Mouse (Mus musculus) kidney, embryonic 16.5 days (tissue): ENCODE measurements around the gene Olfr640. TPM values are rescaled to one million over a fixed set of nuclear protein-coding genes. Genes with fewer than 3 reads are reported as not detected.

Experiments used
- ATAC-seq: fragments of 200-750 bp; cut with Nextera tagmentation; 2 replicates; pipeline ENCODE4 v1.8.0; 2017; ENCODE audit warnings: moderate TSS enrichment; ENCODE audit not compliant: low FRiP score, low TSS enrichment
- H3K27ac ChIP-seq: fragments of 300-500 bp; sonication (generic); 2 replicates; pipeline ENCODE4 v1.5.1; 2014; ENCODE audit warnings: low read length
- H3K27me3 ChIP-seq: fragments of 300-500 bp; sonication (generic); 2 replicates; pipeline ENCODE4 v1.6.1; 2014; ENCODE audit warnings: low read length, control low read depth, mixed read lengths; ENCODE audit not compliant: insufficient read depth
- H3K36me3 ChIP-seq: fragments of 300-500 bp; sonication (generic); 2 replicates; pipeline ENCODE4 v1.6.1; 2014; ENCODE audit warnings: low read length, control low read depth, mixed read lengths; ENCODE audit not compliant: insufficient read depth
- H3K4me1 ChIP-seq: fragments of 300-500 bp; sonication (generic); 2 replicates; pipeline ENCODE4 v1.6.1; 2014; ENCODE audit warnings: low read length, control low read depth, mixed read lengths; ENCODE audit not compliant: insufficient read depth
- H3K4me2 ChIP-seq: fragments of 300-500 bp; sonication (generic); replicated peaks from 2 replicates; pipeline ENCODE4 v1.6.1; 2014; ENCODE audit warnings: low read depth, low read length
- H3K4me3 ChIP-seq: fragments of 300-500 bp; sonication (generic); 2 replicates; pipeline ENCODE4 v1.5.1; 2014; ENCODE audit warnings: mild to moderate bottlenecking, low read length
- H3K9ac ChIP-seq: fragments of 300-500 bp; sonication (generic); replicated peaks from 2 replicates; pipeline ENCODE4 v1.6.1; 2014; ENCODE audit warnings: low read length
- H3K9me3 ChIP-seq: fragments of 300-500 bp; sonication (generic); 2 replicates; pipeline ENCODE4 v1.6.1; 2016; ENCODE audit warnings: low read length, control low read depth
- WGBS: fragments of 180-500 bp; shearing (Covaris S2); extraction: QIAGEN DNeasy Blood & Tissue Kit; methylation state at CpG from one replicate; pipeline ENCODE4 v1.1.7; 2014; 5-methylcytosine and 5-hydroxymethylcytosine counted together
- polyA plus RNA-seq: library from polyadenylated mRNA; unstranded; fragments of >200 nt; fragmentation: Nextera tagmentation; extraction: Ambion mirVana; gene quantifications from 2 replicates; pipeline ENCODE4 v1.2.1, GENCODE M21; 2015

Gene Olfr640
- polyA plus RNA-seq, 1 experiment from 2014 or later: not detected

DNA sequence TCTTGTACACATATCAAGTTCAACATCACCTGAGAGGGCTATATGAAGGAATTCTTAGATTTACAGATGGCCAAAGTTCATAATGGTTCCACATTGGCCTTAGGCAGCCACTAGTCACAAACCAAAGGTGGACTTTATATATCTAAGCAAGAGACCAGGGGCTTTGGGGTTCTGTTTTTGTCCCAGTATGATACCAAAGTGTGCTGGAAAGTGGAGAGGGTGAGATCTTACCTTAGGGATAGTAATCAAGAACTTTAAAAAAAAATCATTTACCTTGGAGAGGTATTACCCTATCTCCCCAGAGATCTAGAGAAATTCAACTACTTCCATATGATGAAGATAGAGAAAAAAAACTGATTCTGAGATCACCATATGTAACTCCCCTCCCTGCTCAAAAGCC is 8.2 kb downstream of the Olfr640 start, which contains the start of gene Olfr639:
Gene Olfr639, minus strand, starts transcription at position 101 of the 400 bp plus-strand sequence.
- H3K27me3 ChIP-seq: no peaks in the 10 kb centered on the region
- no peak within 1 kb of the TSS for H3K27ac ChIP-seq
- no peaks in the 10 kb centered on the region for H3K4me1 ChIP-seq
- no peak within 1 kb of the TSS for H3K4me2 ChIP-seq
- ATAC-seq: no peak
- no peaks in the 10 kb centered on the region for H3K9me3 ChIP-seq
- no peak within 1 kb of the TSS for H3K9ac ChIP-seq
- no peak within 1 kb of the TSS for H3K4me3 ChIP-seq
- no peaks in the 10 kb centered on the region for H3K36me3 ChIP-seq

DNA sequence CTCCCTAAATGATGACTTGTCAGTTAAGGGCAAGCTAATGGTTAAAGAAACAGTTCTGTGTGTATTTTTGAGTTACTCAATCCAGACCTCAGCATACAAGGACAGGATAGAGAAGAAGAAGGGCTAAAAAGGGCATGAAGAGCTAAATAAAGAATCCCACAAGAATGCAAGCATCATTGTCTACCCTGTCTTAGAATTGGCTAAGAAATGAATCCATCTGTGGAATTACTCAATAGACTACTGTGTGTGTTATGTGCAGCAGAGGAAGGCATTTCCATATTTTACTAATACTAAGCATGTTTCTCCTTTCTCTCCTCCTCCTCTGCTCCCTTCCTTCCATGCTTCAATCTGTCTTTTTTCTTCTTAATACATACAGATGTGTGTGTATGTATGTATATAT is 26.2 kb downstream of the Olfr640 start:
- H3K4me1 ChIP-seq: no peaks in the 10 kb centered on the region
- ATAC-seq: no peak

DNA sequence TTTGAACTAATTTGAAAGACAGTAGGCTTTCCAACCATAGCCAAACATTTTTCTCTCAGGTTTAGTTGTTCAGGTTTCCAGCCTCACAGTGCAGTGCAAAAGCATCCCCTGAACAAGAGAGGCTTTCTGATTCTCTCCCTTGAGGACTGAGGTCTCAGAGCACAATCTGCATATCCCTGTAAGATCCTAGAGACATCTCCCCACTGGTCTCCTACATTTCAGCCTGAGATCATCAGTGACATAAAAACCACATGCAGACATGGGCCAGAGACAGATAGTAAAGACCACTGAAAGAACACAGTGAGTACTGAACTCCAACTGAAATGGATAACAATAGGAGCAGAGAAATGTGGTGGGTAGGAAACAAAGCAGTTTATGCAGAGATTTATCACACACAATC is 26.9 kb downstream of the Olfr640 start, which contains the start of gene Olfr638:
Gene Olfr638, plus strand, starts transcription at position 301 of the 400 bp plus-strand sequence.
- H3K9me3 ChIP-seq: no peaks in the 10 kb centered on the region
- no peak within 1 kb of the TSS for H3K9ac ChIP-seq
- H3K4me1 ChIP-seq: no peaks in the 10 kb centered on the region
- no peaks in the 10 kb centered on the region for H3K36me3 ChIP-seq
- H3K4me2 ChIP-seq: no peak within 1 kb of the TSS
- ATAC-seq: no peak
- H3K27ac ChIP-seq: no peak within 1 kb of the TSS
- no peak within 1 kb of the TSS for H3K4me3 ChIP-seq
- H3K27me3 ChIP-seq: no peaks in the 10 kb centered on the region

More for the DNA sequence above, 26.2 kb downstream of the Olfr640 start:
- Histone ChIP-seq H3K4me3 (no peak overlapping the region), H3K36me3 (no peaks in the 10 kb centered on the region), H3K9ac (no peak overlapping the region), H3K4me2 (no peak overlapping the region), H3K9me3 (no peaks in the 10 kb centered on the region), H3K27ac (no peak overlapping the region), H3K27me3 (no peaks in the 10 kb centered on the region)

DNA sequence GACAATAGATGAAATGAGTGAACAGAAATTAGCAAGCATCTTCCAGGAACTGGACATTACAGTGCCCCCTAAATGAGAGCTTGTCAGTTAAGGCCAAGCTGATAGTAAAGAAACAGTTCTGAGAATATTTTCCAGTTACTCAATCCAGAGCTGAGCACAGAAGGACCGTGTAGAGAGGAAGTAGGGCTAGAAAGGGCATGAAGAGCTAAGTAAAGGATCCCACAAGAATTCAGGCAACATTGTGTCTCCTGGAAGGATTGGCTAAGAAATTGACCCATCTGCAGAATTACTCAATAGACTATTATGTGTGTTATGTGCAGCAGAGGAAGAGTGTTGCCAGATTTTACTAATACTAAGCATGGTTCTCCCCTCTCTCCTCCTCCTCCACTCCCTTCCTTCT is 53.6 kb downstream of the Olfr640 start:
- H3K36me3 ChIP-seq: no peaks in the 10 kb centered on the region
- H3K4me3 ChIP-seq: no peak overlapping the region
- ATAC-seq: no peak

DNA sequence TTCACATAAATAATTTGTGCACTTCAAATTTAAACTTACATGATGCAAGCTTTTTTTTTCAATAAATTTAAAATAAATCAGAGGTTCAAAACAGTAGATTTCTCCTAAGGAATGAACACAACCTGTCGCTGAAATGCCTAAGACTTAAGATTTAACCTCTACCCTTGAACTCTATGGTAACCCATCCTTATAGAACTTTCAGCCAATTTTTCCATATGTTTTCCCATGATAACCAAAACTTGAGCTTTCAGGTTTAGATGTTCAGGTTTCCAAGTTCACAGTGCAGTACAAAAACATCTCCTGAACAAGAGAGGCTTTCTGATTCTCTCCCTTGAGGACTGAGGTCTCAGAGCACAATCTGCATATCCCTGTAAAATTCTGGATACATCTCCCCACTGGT is 54.5 kb downstream of the Olfr640 start, which contains the start of gene Olfr635:
Gene Olfr635, plus strand, starts transcription at position 301 of the 400 bp plus-strand sequence.
- Histone ChIP-seq H3K4me3 (no peak within 1 kb of the TSS), H3K27me3 (no peaks in the 10 kb centered on the region), H3K27ac (no peak within 1 kb of the TSS), H3K36me3 (no peaks in the 10 kb centered on the region), H3K4me2 (no peak within 1 kb of the TSS), H3K9me3 (no peaks in the 10 kb centered on the region), H3K9ac (no peak within 1 kb of the TSS), H3K4me1 (no peaks in the 10 kb centered on the region)
- ATAC-seq: no peak
- WGBS: 83% methylated on average over 1 of the region's 1 CpGs

More for the DNA sequence above, 53.6 kb downstream of the Olfr640 start:
- 70% methylated on average over 1 of the region's 1 CpGs for WGBS
- no peaks in the 10 kb centered on the region for H3K9me3 ChIP-seq
- no peaks in the 10 kb centered on the region for H3K27me3 ChIP-seq
- no peaks in the 10 kb centered on the region for H3K4me1 ChIP-seq
- H3K9ac ChIP-seq: no peak overlapping the region
- no peak overlapping the region for H3K27ac ChIP-seq
- no peak overlapping the region for H3K4me2 ChIP-seq

Other genes starting within 250 kb of the Olfr640 start
- not detected in 2 replicates for gene Olfr68, start 245.9 kb downstream of the Olfr640 start, polyA plus RNA-seq
- gene Olfr67, start 233.8 kb downstream of the Olfr640 start, polyA plus RNA-seq: not detected in 2 replicates
- gene Hbb-bt, start 211.6 kb downstream of the Olfr640 start, polyA plus RNA-seq: 2,178 and 2,179 TPM in 2 replicates
- gene Hbb-bs, start 197.5 kb downstream of the Olfr640 start, polyA plus RNA-seq: 7,235 and 7,674 TPM in 2 replicates
- not detected in 2 replicates for gene Hbb-bh2, start 185.1 kb downstream of the Olfr640 start, polyA plus RNA-seq
- gene Hbb-bh1, start 182.4 kb downstream of the Olfr640 start, polyA plus RNA-seq: 0.92 and 1.9 TPM in 2 replicates
- 50.5 and 57.1 TPM in 2 replicates for gene Hbb-y, start 172.4 kb downstream of the Olfr640 start, polyA plus RNA-seq
- gene Olfr66, start 139.3 kb downstream of the Olfr640 start, polyA plus RNA-seq: not detected in 2 replicates
- gene Olfr64, start 131.1 kb downstream of the Olfr640 start, polyA plus RNA-seq: not detected in 2 replicates
- gene Olfr65, start 122.1 kb downstream of the Olfr640 start, polyA plus RNA-seq: not detected in 2 replicates
- not detected in 2 replicates for gene Olfr631, start 96.7 kb downstream of the Olfr640 start, polyA plus RNA-seq
- not detected in 2 replicates for gene Olfr632, start 91.2 kb downstream of the Olfr640 start, polyA plus RNA-seq
- not detected in 2 replicates for gene Olfr633, start 81.1 kb downstream of the Olfr640 start, polyA plus RNA-seq
- 0.01 TPM in 2 replicates for gene Olfr635, start 54.4 kb downstream of the Olfr640 start, polyA plus RNA-seq
- gene Olfr638, start 26.8 kb downstream of the Olfr640 start, polyA plus RNA-seq: not detected in 2 replicates
- not detected in 2 replicates for gene Olfr639, start 8.3 kb downstream of the Olfr640 start, polyA plus RNA-seq
- gene Olfr641, start 9.9 kb upstream of the Olfr640 start, polyA plus RNA-seq: not detected in 2 replicates
- gene Olfr642, start 27.1 kb upstream of the Olfr640 start, polyA plus RNA-seq: not detected in 2 replicates
- gene 4930516K23Rik, start 35.9 kb upstream of the Olfr640 start, polyA plus RNA-seq: not detected in 2 replicates
- gene Olfr644, start 46.3 kb upstream of the Olfr640 start, polyA plus RNA-seq: not detected in 2 replicates
- gene Olfr645, start 59.9 kb upstream of the Olfr640 start, polyA plus RNA-seq: not detected in 2 replicates
- not detected in 2 replicates for gene Olfr646, start 79.3 kb upstream of the Olfr640 start, polyA plus RNA-seq
- not detected in 2 replicates for gene Ubqln5, start 104.3 kb upstream of the Olfr640 start, polyA plus RNA-seq
- gene Olfr643, start 111.8 kb upstream of the Olfr640 start, polyA plus RNA-seq: not detected in 2 replicates
- not detected in 2 replicates for gene Ubqln3, start 117.7 kb upstream of the Olfr640 start, polyA plus RNA-seq
- not detected in 2 replicates for gene Ubqlnl, start 125.0 kb upstream of the Olfr640 start, polyA plus RNA-seq
- not detected in 2 replicates for gene Olfm5, start 139.3 kb upstream of the Olfr640 start, polyA plus RNA-seq
- gene Olfr648, start 157.8 kb upstream of the Olfr640 start, polyA plus RNA-seq: 0.15 and 0.19 TPM in 2 replicates
- gene Olfr649, start 170.4 kb upstream of the Olfr640 start, polyA plus RNA-seq: not detected in 2 replicates
- 2.3 and 2.6 TPM in 2 replicates for gene Trim6, start 193.2 kb upstream of the Olfr640 start, polyA plus RNA-seq
- 1.9 and 2.5 TPM in 2 replicates for gene Trim34a, start 218.9 kb upstream of the Olfr640 start, polyA plus RNA-seq